Mouse (Mus musculus) megakaryocyte, embryonic 14.5 days (primary cell): Measurements from ENCODE around the gene Cacng4. TPM values are rescaled to one million over a fixed set of nuclear protein-coding genes. Genes with fewer than 3 reads are reported as not detected.

Experiments
- H3K27me3 ChIP-seq: replicated peaks from 2 replicates; pipeline ENCODE3; 2012; ENCODE audit warnings: inconsistent platforms
- H3K36me3 ChIP-seq: replicated peaks from 2 replicates; pipeline ENCODE3; 2012; ENCODE audit warnings: low read length, inconsistent platforms, mixed read lengths
- H3K4me1 ChIP-seq: 2 replicates; pipeline ENCODE4 v1.6.1; 2012; ENCODE audit warnings: inconsistent platforms
- H3K4me3 ChIP-seq: replicated peaks from 2 replicates; pipeline ENCODE3; 2012; ENCODE audit warnings: moderate library complexity, mild to moderate bottlenecking, inconsistent platforms
- H3K9me3 ChIP-seq: 2 replicates; pipeline ENCODE4 v1.6.1; 2012; ENCODE audit warnings: inconsistent platforms
- FLI1 ChIP-seq: IDR thresholded peaks from 2 replicates; pipeline ENCODE4 v1.6.1; 2012; ENCODE audit warnings: low read length, inconsistent platforms, mixed read lengths
- GATA1 ChIP-seq: IDR thresholded peaks from 3 replicates; pipeline ENCODE4 v1.6.1; 2012; ENCODE audit warnings: mixed read lengths, low read length, inconsistent platforms, borderline replicate concordance
- polyA plus RNA-seq: library from polyadenylated mRNA; stranded (reverse); fragments of >175 nt; gene quantifications from 2 replicates; pipeline ENCODE4 v1.2.3, GENCODE M21; 2012; ENCODE audit warnings: low replicate concordance; ENCODE audit not compliant: insufficient read depth

Cacng4 gene
- polyA plus RNA-seq, 1 experiment: 0.09 TPM

DNA sequence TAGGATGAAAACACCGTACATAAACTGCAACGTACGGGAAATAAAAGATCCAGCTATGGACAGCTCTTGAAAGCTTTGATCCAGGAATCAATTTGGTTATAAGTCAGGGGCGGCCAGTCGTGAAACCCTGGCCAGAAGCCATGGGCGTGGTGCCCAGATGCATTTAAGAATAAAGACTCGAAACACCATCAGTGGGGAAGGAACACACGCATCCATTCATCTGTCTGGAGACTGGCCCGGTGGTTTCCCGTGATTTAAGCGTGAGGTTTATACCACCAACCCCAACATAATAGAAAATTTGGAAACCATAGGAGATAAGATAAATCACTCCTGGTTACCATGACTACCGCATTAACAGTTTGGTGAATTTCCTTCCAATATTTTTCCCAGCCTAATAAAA lies 16.9 kb downstream of the Cacng4 start:
- peaks cover 80% of the 10 kb centered on the region for H3K27me3 ChIP-seq
- no peaks in the 10 kb centered on the region for H3K9me3 ChIP-seq
- no peaks in the 10 kb centered on the region for H3K36me3 ChIP-seq
- H3K4me3 ChIP-seq: no peak overlapping the region
- H3K4me1 ChIP-seq: no peaks in the 10 kb centered on the region; the same call in 1 of the 2 replicates
- TF ChIP-seq GATA1 (no peak), FLI1 (no peak)

DNA sequence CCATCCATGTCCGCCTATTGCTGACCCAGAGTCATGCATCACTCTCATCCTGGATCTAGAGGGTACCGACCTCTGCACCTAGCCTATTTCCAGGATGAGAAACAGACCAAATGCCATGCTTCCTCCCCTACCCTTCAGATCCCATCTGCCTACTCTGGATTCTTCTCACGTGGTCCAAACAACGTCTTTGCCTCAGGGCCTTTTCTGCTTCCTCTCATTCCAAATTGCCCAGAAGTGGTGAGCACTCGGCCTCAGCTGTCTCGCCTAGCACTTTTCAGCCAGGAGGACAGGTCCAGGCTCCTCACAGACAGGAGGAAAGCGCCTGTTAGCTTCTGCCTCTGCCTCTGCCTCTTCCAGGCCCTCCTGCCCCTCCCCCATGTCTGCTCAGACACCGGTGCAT lies 21.0 kb downstream of the Cacng4 start:
- TF ChIP-seq FLI1 (no peak), GATA1 (no peak)
- Histone ChIP-seq H3K4me3 (no peak overlapping the region), H3K9me3 (no peaks in the 10 kb centered on the region), H3K36me3 (no peaks in the 10 kb centered on the region), H3K4me1 (no peaks in the 10 kb centered on the region), H3K27me3 (peaks cover 81% of the 10 kb centered on the region)

DNA sequence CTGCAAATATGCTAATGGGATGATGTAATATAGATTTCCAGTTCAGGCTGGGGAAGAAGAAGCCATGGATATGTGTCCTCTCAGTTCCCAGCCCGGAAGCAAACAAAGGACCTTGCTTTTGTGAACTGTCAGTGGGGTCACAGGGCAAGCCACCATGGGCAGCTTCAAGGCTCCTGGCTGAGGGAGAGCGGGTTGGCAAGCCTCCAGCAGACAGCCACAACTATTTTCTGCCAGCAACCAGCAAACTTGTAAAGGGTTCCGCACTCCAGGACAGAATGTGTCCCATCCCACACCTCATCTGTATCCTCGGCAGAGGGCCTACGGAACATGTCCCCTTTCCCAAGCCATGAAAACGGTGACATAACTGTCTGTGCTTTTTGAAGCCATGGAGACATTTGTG lies 22.4 kb downstream of the Cacng4 start:
- peaks cover 86% of the 10 kb centered on the region for H3K27me3 ChIP-seq
- TF ChIP-seq FLI1 (no peak), GATA1 (no peak)

DNA sequence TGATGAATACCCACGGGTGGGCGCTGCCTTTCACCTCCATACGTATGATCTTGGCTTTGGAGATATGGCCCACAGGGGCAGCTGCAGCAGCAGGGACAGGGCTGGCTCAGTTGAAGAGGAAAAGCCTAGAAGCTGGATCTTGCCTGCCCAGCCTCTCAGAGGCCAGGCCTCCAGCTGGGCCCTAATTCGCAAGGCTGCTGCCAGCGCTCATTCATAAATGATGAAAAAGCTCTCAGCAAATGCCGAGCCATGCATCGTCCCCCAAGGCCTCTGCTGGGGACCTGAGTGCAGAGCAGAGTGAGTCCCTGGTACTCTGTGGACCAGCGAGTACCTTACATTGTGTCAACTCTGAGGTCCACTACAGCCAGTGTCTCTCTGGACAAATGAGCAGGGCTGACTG lies 26.0 kb downstream of the Cacng4 start:
- no peak overlapping the region for H3K4me3 ChIP-seq
- peaks cover 70% of the 10 kb centered on the region for H3K27me3 ChIP-seq
- H3K36me3 ChIP-seq: no peaks in the 10 kb centered on the region
- TF ChIP-seq FLI1 (no peak), GATA1 (no peak)
- no peaks in the 10 kb centered on the region for H3K9me3 ChIP-seq
- H3K4me1 ChIP-seq: peaks cover 5% of the 10 kb centered on the region

More for the DNA sequence above, 22.4 kb downstream of the Cacng4 start:
- no peak overlapping the region for H3K4me3 ChIP-seq
- no peaks in the 10 kb centered on the region for H3K36me3 ChIP-seq
- H3K9me3 ChIP-seq: no peaks in the 10 kb centered on the region
- no peaks in the 10 kb centered on the region for H3K4me1 ChIP-seq

DNA sequence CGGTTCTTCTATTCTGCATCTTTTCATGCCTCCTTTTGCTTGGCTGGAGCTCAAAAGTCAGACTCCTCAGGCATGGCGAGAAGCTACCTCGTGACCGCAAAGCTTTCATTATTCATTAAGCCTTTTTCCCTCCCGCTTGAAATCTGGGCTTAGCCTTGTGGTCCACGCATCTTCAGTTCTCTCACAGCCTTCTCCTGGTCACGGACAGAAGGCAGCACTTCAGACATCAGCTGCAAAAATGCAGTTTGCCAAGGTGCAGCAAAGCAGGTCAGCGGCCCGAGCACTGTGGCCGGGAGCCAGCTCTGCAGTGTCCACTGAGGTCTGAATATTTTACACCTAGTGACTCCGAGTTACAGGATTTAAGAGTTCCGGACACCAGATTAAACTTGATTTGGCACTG lies 27.4 kb downstream of the Cacng4 start:
- no peak for TF ChIP-seq FLI1
- TF ChIP-seq GATA1: no peak
- Histone ChIP-seq H3K4me1 (peaks cover 10% of the 10 kb centered on the region), H3K9me3 (no peaks in the 10 kb centered on the region), H3K36me3 (no peaks in the 10 kb centered on the region), H3K4me3 (no peak overlapping the region), H3K27me3 (peaks cover 71% of the 10 kb centered on the region)

DNA sequence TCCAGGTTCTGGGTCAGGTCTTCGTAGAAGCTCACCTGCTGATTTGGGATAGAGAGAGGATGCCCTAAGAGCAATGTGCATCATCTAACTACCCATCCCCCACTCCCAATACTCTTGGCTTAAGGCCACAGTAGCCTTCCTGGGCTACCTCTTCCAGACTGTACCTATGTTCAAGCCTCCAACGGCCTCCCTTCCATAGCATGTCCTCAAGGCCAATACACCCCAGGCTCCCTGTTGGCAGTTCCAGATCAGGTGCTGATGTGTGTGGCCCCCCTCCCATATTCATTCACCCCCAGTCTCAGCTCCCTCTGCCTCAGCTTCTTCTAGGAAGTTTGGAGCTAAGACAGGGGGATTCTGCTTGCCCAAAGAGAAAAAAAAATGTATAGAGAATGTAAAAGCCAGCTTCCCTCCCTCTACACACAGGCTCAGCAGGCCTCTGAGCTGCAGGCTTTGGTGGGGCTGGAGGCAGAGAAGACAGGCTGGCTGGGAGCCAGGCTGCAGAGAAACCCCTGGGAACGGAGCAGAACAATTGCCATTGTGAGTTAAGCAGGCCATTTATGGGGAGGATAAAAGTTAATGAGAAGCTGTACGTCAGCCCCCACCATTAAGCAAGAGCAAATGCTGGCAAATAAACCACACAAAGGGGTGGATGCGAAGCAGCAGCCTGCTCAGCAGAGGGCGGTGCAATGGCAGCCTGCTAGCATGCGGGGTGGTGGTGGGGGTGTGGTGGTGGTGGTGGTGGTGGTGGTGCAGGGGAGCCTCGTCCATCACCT lies 31.5 kb downstream of the Cacng4 start:
- no peaks in the 10 kb centered on the region for H3K36me3 ChIP-seq
- H3K4me3 ChIP-seq: no peak overlapping the region
- H3K4me1 ChIP-seq: peaks cover 19% of the 10 kb centered on the region
- TF ChIP-seq FLI1 (no peak), GATA1 (no peak)
- H3K9me3 ChIP-seq: peaks cover 20% of the 10 kb centered on the region
- H3K27me3 ChIP-seq: peaks cover 75% of the 10 kb centered on the region

DNA sequence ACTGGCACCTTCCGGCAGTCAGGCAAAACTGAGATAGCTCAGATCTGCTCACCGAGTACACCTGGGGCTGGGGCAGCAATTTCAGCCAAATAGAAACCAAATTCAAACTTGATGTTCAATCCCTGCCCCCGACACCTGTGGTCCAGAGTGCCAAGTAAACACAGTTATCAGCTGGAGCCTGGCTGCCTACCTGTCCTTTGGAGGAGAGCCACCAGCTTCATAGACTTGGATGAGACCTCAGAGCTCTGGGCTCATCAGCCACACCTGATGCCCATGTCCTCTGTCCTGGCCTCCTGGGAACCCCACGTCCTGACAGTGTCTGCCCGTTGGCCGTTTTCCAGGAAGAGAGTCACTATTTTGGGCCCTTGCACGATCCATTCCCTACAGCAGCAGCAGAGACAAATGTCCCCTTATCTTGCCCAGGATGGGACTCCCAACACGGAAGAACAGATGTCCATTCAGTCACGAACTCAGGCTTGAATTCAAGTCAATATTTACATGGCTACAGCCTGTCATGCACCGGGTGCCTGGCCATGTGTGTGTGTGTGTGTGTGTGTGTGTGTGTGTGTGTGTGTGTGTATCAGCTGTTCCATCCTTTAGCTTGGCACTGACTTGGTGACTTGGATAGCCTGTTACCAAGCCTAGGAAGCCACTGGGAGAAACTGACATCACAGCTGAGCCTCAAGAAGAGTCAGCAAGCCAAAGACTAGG lies 32.4 kb downstream of the Cacng4 start:
- Histone ChIP-seq H3K4me1 (peaks cover 19% of the 10 kb centered on the region), H3K4me3 (no peak overlapping the region), H3K9me3 (peaks cover 24% of the 10 kb centered on the region), H3K36me3 (no peaks in the 10 kb centered on the region), H3K27me3 (peaks cover 74% of the 10 kb centered on the region)
- TF ChIP-seq FLI1: no peak
- TF ChIP-seq GATA1: no peak

DNA sequence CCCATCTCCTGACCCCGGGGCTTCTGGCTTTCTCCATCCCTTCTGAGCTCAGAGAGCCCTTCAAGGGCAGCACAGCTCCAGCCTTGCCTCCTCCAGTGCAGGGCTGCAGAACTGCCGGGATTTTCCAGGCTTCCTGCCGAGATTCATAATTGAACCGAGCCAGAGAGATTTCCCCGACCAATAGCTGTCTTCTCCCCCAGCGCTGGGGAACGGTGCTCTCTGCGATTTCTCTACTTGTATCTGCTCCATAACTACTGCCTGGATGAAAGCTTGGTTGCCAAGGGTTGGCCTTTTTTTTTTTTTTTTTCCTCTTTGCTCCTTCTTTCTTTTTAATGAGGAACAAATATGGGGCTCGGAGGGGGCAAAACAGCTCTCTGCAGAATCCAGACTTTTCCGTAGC lies 34.4 kb downstream of the Cacng4 start:
- H3K4me3 ChIP-seq: no peak overlapping the region
- peaks cover 23% of the 10 kb centered on the region for H3K4me1 ChIP-seq
- TF ChIP-seq FLI1 (no peak), GATA1 (no peak)
- H3K9me3 ChIP-seq: peaks cover 24% of the 10 kb centered on the region
- H3K27me3 ChIP-seq: peaks cover 77% of the 10 kb centered on the region
- H3K36me3 ChIP-seq: no peaks in the 10 kb centered on the region

DNA sequence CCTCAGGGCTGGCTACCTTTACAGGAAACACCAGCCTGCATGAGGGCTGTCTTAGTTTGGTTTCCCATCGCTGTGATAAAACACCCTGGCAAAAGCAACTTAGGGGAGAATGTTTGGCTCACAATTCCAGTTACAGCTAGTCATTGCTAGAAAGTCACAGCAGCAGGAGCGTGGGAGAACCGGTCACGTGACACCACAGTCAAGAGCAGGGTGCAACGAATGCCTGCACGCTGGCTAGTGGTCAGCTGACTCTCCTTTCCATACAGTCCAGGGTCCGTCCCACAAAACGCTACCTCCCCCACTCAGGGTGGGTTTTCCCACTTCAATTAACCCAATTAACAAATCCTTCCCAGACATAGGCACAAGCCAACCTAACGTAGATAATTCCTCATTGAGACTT lies 34.8 kb downstream of the Cacng4 start:
- peaks cover 19% of the 10 kb centered on the region; the same call in 1 of the 2 replicates for H3K4me1 ChIP-seq
- peaks cover 24% of the 10 kb centered on the region for H3K9me3 ChIP-seq
- peaks cover 77% of the 10 kb centered on the region for H3K27me3 ChIP-seq
- H3K36me3 ChIP-seq: no peaks in the 10 kb centered on the region
- H3K4me3 ChIP-seq: peak overlapping the region; percentile 60
- no peak for TF ChIP-seq GATA1

DNA sequence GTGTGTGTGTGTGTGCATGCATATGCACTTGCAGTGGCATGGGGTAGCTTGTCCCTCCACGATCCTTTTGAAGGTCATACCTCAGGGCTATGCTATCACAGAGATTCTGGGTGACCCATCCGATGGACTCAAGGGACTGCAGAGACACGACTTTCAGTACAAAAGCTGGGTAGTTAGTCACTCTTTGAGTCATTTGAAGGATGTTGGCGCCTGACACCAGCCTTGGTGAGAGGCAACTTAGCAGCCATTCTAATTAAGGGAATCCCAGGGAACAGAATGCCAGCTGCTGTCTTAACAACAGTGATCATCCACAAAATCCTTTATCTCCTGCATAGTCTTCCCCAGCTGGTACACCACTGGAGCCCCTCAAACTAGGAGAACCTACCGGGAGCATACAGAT lies 45.2 kb downstream of the Cacng4 start:
- Histone ChIP-seq H3K27me3 (peaks cover 22% of the 10 kb centered on the region), H3K9me3 (peaks cover 11% of the 10 kb centered on the region), H3K4me3 (peak overlapping the region; percentile 53), H3K4me1 (peaks cover 52% of the 10 kb centered on the region), H3K36me3 (peaks cover 2% of the 10 kb centered on the region)
- TF ChIP-seq GATA1: no peak
- TF ChIP-seq FLI1: no peak
